Mouse (Mus musculus) CH12.LX (cell line): ENCODE data around the gene Chid1. TPM values are rescaled to one million over a fixed set of nuclear protein-coding genes. Genes with fewer than 3 reads are reported as not detected.
A peak's percentile ranks its signal among the peaks of the same experiment; 100 is the strongest.

Experiments used
- DNase-seq: peaks from one replicate; pipeline ENCODE4 v3.0.0-alpha.2; 2013; ENCODE audit errors: extremely low read depth
- H3K27ac ChIP-seq: 2 replicates; pipeline ENCODE4 v1.5.1; 2012; ENCODE audit warnings: low read depth, mild to moderate bottlenecking, control low read depth, moderate library complexity; ENCODE audit not compliant: insufficient read depth
- H3K27me3 ChIP-seq: replicated peaks from 2 replicates; pipeline ENCODE3; 2012; ENCODE audit warnings: inconsistent platforms
- H3K36me3 ChIP-seq, 2 experiments: replicated peaks in 1 of 2; 2 replicates each; pipeline versions ENCODE3 to v1.6.1; 2012; ENCODE audit warnings: inconsistent platforms in 1 of 2, low read length in 1 of 2, mild to moderate bottlenecking in 1 of 2, mixed read lengths in 1 of 2, moderate library complexity in 1 of 2; ENCODE audit not compliant: control insufficient read depth in 1 of 2, insufficient read depth in 1 of 2
- H3K4me1 ChIP-seq, 2 experiments: 2 replicates each; pipeline ENCODE4 v1.6.1; 2012; ENCODE audit warnings: inconsistent platforms in 1 of 2, moderate library complexity in 1 of 2; ENCODE audit not compliant: insufficient read depth in 2 of 2, control insufficient read depth in 1 of 2
- H3K4me2 ChIP-seq: 2 replicates; pipeline ENCODE4 v1.6.1; 2012; ENCODE audit warnings: low read depth, mild to moderate bottlenecking, control low read depth; ENCODE audit not compliant: poor library complexity, insufficient read depth, severe bottlenecking
- H3K4me3 ChIP-seq, 3 experiments: fragments of 150-350 bp in 1 of 3; sonication (generic) in 1 of 3; replicated peaks in 1 of 3; 2 replicates each; pipeline versions ENCODE3 to v1.5.1; 2011 to 2012; ENCODE audit warnings: low read depth in 2 of 3, low read length in 2 of 3, mild to moderate bottlenecking in 2 of 3, moderate library complexity in 2 of 3, control low read depth in 1 of 3, improper control_type of control experiment in 1 of 3, inconsistent platforms in 1 of 3, mixed read lengths in 1 of 3; ENCODE audit not compliant: poor library complexity in 1 of 3
- H3K79me2 ChIP-seq: replicated peaks from 2 replicates; pipeline ENCODE4 v1.6.1; 2012; ENCODE audit warnings: mild to moderate bottlenecking, moderate library complexity; ENCODE audit not compliant: control insufficient read depth, poor library complexity, insufficient read depth, severe bottlenecking; ENCODE audit errors: extremely low read depth
- H3K9ac ChIP-seq: 2 replicates; pipeline ENCODE4 v1.6.1; 2012; ENCODE audit warnings: low read depth, mild to moderate bottlenecking, control low read depth, moderate library complexity; ENCODE audit not compliant: insufficient read depth
- H3K9me3 ChIP-seq: replicated peaks from 2 replicates; pipeline ENCODE3; 2012; ENCODE audit warnings: low read length, inconsistent platforms, mixed read lengths
- CHD1 ChIP-seq: IDR thresholded peaks from 2 replicates; pipeline ENCODE4 v1.6.1; 2012; ENCODE audit warnings: low read depth, low read length, improper control_type of control experiment, inconsistent platforms
- CTCF ChIP-seq, 2 experiments: IDR thresholded peaks in 1 of 2; conservative IDR thresholded peaks in 1 of 2; 2 replicates each; pipeline ENCODE4 v1.5.1; 2011 to 2012; ENCODE audit warnings: low read depth in 2 of 2, low read length in 2 of 2, improper control_type of control experiment in 1 of 2, inconsistent platforms in 1 of 2, mild to moderate bottlenecking in 1 of 2, moderate library complexity in 1 of 2
- E2F4 ChIP-seq: IDR thresholded peaks from 2 replicates; pipeline ENCODE4 v1.6.1; 2011; ENCODE audit warnings: low read depth, low read length, improper control_type of control experiment; ENCODE audit not compliant: insufficient replicate concordance
- ELF1 ChIP-seq: IDR thresholded peaks from 2 replicates; pipeline ENCODE4 v1.6.1; 2014; ENCODE audit warnings: low read depth, mild to moderate bottlenecking, inconsistent platforms, low read length, improper control_type of control experiment
- EP300 ChIP-seq: IDR thresholded peaks from 2 replicates; pipeline ENCODE4 v1.6.1; 2011; ENCODE audit warnings: low read length, improper control_type of control experiment
- ETS1 ChIP-seq: conservative IDR thresholded peaks from 2 replicates; pipeline ENCODE4 v1.6.1; 2012; ENCODE audit warnings: low read depth, mild to moderate bottlenecking, inconsistent platforms, low read length, improper control_type of control experiment, moderate library complexity
- IRF4 ChIP-seq: IDR thresholded peaks from 2 replicates; pipeline ENCODE4 v1.6.1; 2014; ENCODE audit warnings: low read depth, mild to moderate bottlenecking, inconsistent platforms, low read length, improper control_type of control experiment
- JUN ChIP-seq: IDR thresholded peaks from 2 replicates; pipeline ENCODE4 v1.6.1; 2011; ENCODE audit warnings: low read depth, mild to moderate bottlenecking, low read length, improper control_type of control experiment, moderate library complexity; ENCODE audit not compliant: insufficient read depth
- KAT2A ChIP-seq: IDR thresholded peaks from 2 replicates; pipeline ENCODE4 v1.6.1; 2012; ENCODE audit warnings: low read length, improper control_type of control experiment, inconsistent platforms; ENCODE audit not compliant: insufficient replicate concordance
- MAFK ChIP-seq: IDR thresholded peaks from 2 replicates; pipeline ENCODE4 v1.6.1; 2011; ENCODE audit warnings: low read length, improper control_type of control experiment; ENCODE audit not compliant: insufficient replicate concordance
- MAX ChIP-seq: IDR thresholded peaks from 2 replicates; pipeline ENCODE4 v1.6.1; 2011; ENCODE audit warnings: low read length, improper control_type of control experiment
- MXI1 ChIP-seq: IDR thresholded peaks from 2 replicates; pipeline ENCODE4 v1.6.1; 2011; ENCODE audit warnings: mild to moderate bottlenecking, low read depth, low read length, improper control_type of control experiment
- MYC ChIP-seq: IDR thresholded peaks from 2 replicates; pipeline ENCODE4 v1.6.1; 2011; ENCODE audit warnings: low read depth, mild to moderate bottlenecking, improper control_type of control experiment, low read length
- POLR2A ChIP-seq: IDR thresholded peaks from 2 replicates; pipeline ENCODE4 v1.6.1; 2011; ENCODE audit warnings: low read depth, mild to moderate bottlenecking, improper control_type of control experiment, low read length
- POLR2AphosphoS2 ChIP-seq: IDR thresholded peaks from 2 replicates; pipeline ENCODE4 v1.6.1; 2011; ENCODE audit warnings: low read depth, low read length, improper control_type of control experiment
- RAD21 ChIP-seq: IDR thresholded peaks from 2 replicates; pipeline ENCODE4 v1.6.1; 2011; ENCODE audit warnings: low read depth, mild to moderate bottlenecking, low read length, improper control_type of control experiment, moderate library complexity
- RCOR1 ChIP-seq: conservative IDR thresholded peaks from 2 replicates; pipeline ENCODE4 v1.6.1; 2012; ENCODE audit warnings: low read depth, mild to moderate bottlenecking, inconsistent platforms, low read length, improper control_type of control experiment
- SIN3A ChIP-seq: IDR thresholded peaks from 2 replicates; pipeline ENCODE4 v1.6.1; 2012; ENCODE audit warnings: low read length, improper control_type of control experiment, inconsistent platforms
- SMC3 ChIP-seq: IDR thresholded peaks from 2 replicates; pipeline ENCODE4 v1.6.1; 2011; ENCODE audit warnings: low read depth, low read length, improper control_type of control experiment
- TBP ChIP-seq: conservative IDR thresholded peaks from 2 replicates; pipeline ENCODE4 v1.6.1; 2011; ENCODE audit warnings: low read depth, low read length, improper control_type of control experiment
- TCF12 ChIP-seq: IDR thresholded peaks from 2 replicates; pipeline ENCODE4 v1.6.1; 2014; ENCODE audit warnings: low read depth, mild to moderate bottlenecking, inconsistent platforms, low read length, improper control_type of control experiment
- UBTF ChIP-seq: IDR thresholded peaks from 2 replicates; pipeline ENCODE4 v1.6.1; 2012; ENCODE audit warnings: low read depth, mild to moderate bottlenecking, inconsistent platforms, low read length, improper control_type of control experiment, moderate library complexity
- ZNF384 ChIP-seq: IDR thresholded peaks from 2 replicates; pipeline ENCODE4 v1.6.1; 2012; ENCODE audit warnings: low read depth, low read length, improper control_type of control experiment, inconsistent platforms
- dilution Hi-C: fragments of 300-500 bp; cut with MboI; formaldehyde crosslinking; loops from 2 replicates; pipeline ENCODE4 v1.14.3; 2020; ENCODE audit warnings: low sequenced_read_pairs; ENCODE audit not compliant: extremely low pct_unique_long_range_greater_than_20kb, extremely low pct_ligation_motif_present
- in situ Hi-C: fragments of 300-500 bp; cut with MboI; formaldehyde crosslinking; loops from 3 replicates; pipeline ENCODE4 v1.14.3; 2019; ENCODE audit warnings: low sequenced_read_pairs, low pct_ligation_motif_present, low pct_unique_long_range_greater_than_20kb, mixed read lengths
- polyA plus RNA-seq: library from polyadenylated mRNA; unstranded; fragments of >175 nt; gene quantifications from 2 replicates; pipeline ENCODE4 v1.2.1, GENCODE M21; 2012; ENCODE audit warnings: low read depth; ENCODE audit not compliant: insufficient read length
- total RNA-seq, 2 experiments: library from RNA; depleted of rRNA; stranded (reverse); fragments of 300-350 nt in 1 of 2; fragments of >200 nt in 1 of 2; gene quantifications; 2 replicates each; pipeline ENCODE4 v1.2.3; 2012 to 2014

Gene Chid1
- total and polyA plus RNA-seq, 3 experiments: 27.0 to 50.5 (median 42.3) TPM

- no peak overlapping the region for H3K4me2 ChIP-seq
- peaks cover 36 to 80% of the 10 kb centered on the region in 2 experiments for H3K36me3 ChIP-seq
- no peak overlapping the region for H3K9ac ChIP-seq
- H3K9me3 ChIP-seq: no peaks in the 10 kb centered on the region
- dilution Hi-C loops (no loop called here), in situ Hi-C loops (no loop called here)
- TF ChIP-seq UBTF: no peak
- TF ChIP-seq POLR2A: no peak
- DNase-seq: no peak
- no peak overlapping the region for H3K27ac ChIP-seq
- H3K79me2 ChIP-seq: no peaks in the 10 kb centered on the region
- H3K4me3 ChIP-seq: no peak overlapping the region
- no peaks in the 10 kb centered on the region for H3K27me3 ChIP-seq
- peaks cover 2 to 5% of the 10 kb centered on the region in 2 experiments; a peak in 3 of 4 replicates for H3K4me1 ChIP-seq
Measured at GRCm38 (mm10) chr7:141492738-141493137, 46.9 kb downstream of the Chid1 start.

- Histone ChIP-seq H3K9ac (no peak overlapping the region), H3K27ac (no peak overlapping the region), H3K4me3 (no peak overlapping the region), H3K4me2 (no peak overlapping the region), H3K27me3 (no peaks in the 10 kb centered on the region), H3K79me2 (no peaks in the 10 kb centered on the region), H3K4me1 (peaks cover 12 to 19% of the 10 kb centered on the region in 2 experiments), H3K9me3 (no peaks in the 10 kb centered on the region), H3K36me3 (peaks cover 28 to 73% of the 10 kb centered on the region in 2 experiments)
- in situ Hi-C loops (no loop called here), dilution Hi-C loops (no loop called here)
- peak; percentile 38 for DNase-seq
- no peak for TF ChIP-seq RCOR1
- TF ChIP-seq SMC3: peak; percentile 45
- no peak for TF ChIP-seq IRF4
- no peak for TF ChIP-seq ELF1
- peak; percentile 29 to 60; a peak in 3 of 4 replicates for TF ChIP-seq CTCF (conservative IDR thresholded peaks at IDR 0.05 in 1 of 2, IDR thresholded peaks at IDR 0.05 in 1 of 2; ENCODE audit: low read depth in 2 of 2, low read length in 2 of 2)
Measured at GRCm38 (mm10) chr7:141491151-141491550, 48.5 kb downstream of the Chid1 start.

GRCm38 (mm10) chr7:141487141-141487540, 52.5 kb downstream of the Chid1 start:
- H3K79me2 ChIP-seq: no peaks in the 10 kb centered on the region
- in situ Hi-C loops (no loop called here), dilution Hi-C loops (no loop called here)
- peak; percentile 27 for DNase-seq
- peaks cover 17 to 30% of the 10 kb centered on the region in 2 experiments for H3K4me1 ChIP-seq
- H3K9me3 ChIP-seq: no peaks in the 10 kb centered on the region
- H3K27ac ChIP-seq: no peak overlapping the region
- no peak overlapping the region for H3K9ac ChIP-seq
- no peak overlapping the region for H3K4me3 ChIP-seq
- no peak overlapping the region for H3K4me2 ChIP-seq
- peaks cover 7 to 68% of the 10 kb centered on the region in 2 experiments for H3K36me3 ChIP-seq
- H3K27me3 ChIP-seq: no peaks in the 10 kb centered on the region
- no peak for TF ChIP-seq CHD1
- no peak for TF ChIP-seq POLR2A
- no peak for TF ChIP-seq IRF4
- TF ChIP-seq SMC3: no peak
- TF ChIP-seq MYC: no peak
- no peak for TF ChIP-seq TCF12
- no peak for TF ChIP-seq MAFK
- no peak for TF ChIP-seq JUN
- TF ChIP-seq ZNF384: no peak
- TF ChIP-seq ETS1: no peak
- no peak for TF ChIP-seq KAT2A
- no peak for TF ChIP-seq SIN3A
- no peak for TF ChIP-seq MXI1
- no peak for TF ChIP-seq EP300
- TF ChIP-seq TBP: no peak
- TF ChIP-seq POLR2AphosphoS2: no peak
- no peak for TF ChIP-seq MAX
- TF ChIP-seq RAD21: no peak
- no peak for TF ChIP-seq E2F4
- no peak for TF ChIP-seq UBTF
